Mouse (Mus musculus) MEL (cell line): ENCODE data around the gene Scrn3. TPM values are rescaled to one million over a fixed set of nuclear protein-coding genes. Genes with fewer than 3 reads are reported as not detected.

ENCODE experiments used
- DNase-seq: peaks from one replicate; pipeline ENCODE4 v3.0.0; 2011; ENCODE audit warnings: low read depth, low spot score
- H3K27ac ChIP-seq: 2 replicates; pipeline ENCODE4 v1.5.1; 2012; ENCODE audit warnings: low read depth, mild to moderate bottlenecking, control low read depth, low read length, moderate library complexity; ENCODE audit not compliant: control insufficient read depth
- H3K27me3 ChIP-seq, 2 experiments: fragments of 150-350 bp in 1 of 2; sonication (generic) in 1 of 2; 2 replicates each; pipeline ENCODE4 v1.6.1; 2012; ENCODE audit warnings: low read length in 2 of 2, mild to moderate bottlenecking in 2 of 2, improper control_type of control experiment in 1 of 2, moderate library complexity in 1 of 2; ENCODE audit not compliant: insufficient read depth in 2 of 2, control insufficient read depth in 1 of 2
- H3K36me3 ChIP-seq, 2 experiments: 2 replicates each; pipeline ENCODE4 v1.6.1; 2012 to 2014; ENCODE audit warnings: low read length in 2 of 2, improper control_type of control experiment in 1 of 2, inconsistent platforms in 1 of 2, mild to moderate bottlenecking in 1 of 2; ENCODE audit not compliant: insufficient read depth in 2 of 2, control insufficient read depth in 1 of 2
- H3K4me1 ChIP-seq, 2 experiments: fragments of 150-350 bp in 1 of 2; sonication (generic) in 1 of 2; 2 replicates each; pipeline ENCODE4 v1.6.1; 2012; ENCODE audit warnings: low read length in 2 of 2, improper control_type of control experiment in 1 of 2, mild to moderate bottlenecking in 1 of 2; ENCODE audit not compliant: insufficient read depth in 2 of 2, control insufficient read depth in 1 of 2
- H3K4me3 ChIP-seq, 2 experiments: fragments of 150-350 bp in 1 of 2; sonication (generic) in 1 of 2; 2 replicates each; pipeline ENCODE4 v1.5.1; 2012; ENCODE audit warnings: low read depth in 2 of 2, low read length in 2 of 2, mild to moderate bottlenecking in 2 of 2, moderate library complexity in 2 of 2, control low read depth in 1 of 2, improper control_type of control experiment in 1 of 2; ENCODE audit not compliant: control insufficient read depth in 1 of 2, insufficient read depth in 1 of 2
- H3K79me2 ChIP-seq: 2 replicates; pipeline ENCODE4 v1.6.1; 2012; ENCODE audit warnings: mild to moderate bottlenecking, low read length, moderate library complexity; ENCODE audit not compliant: control insufficient read depth, poor library complexity, insufficient read depth
- H3K9ac ChIP-seq: 2 replicates; pipeline ENCODE4 v1.6.1; 2012; ENCODE audit warnings: low read depth, mild to moderate bottlenecking, control low read depth, low read length, moderate library complexity; ENCODE audit not compliant: control insufficient read depth, poor library complexity, severe bottlenecking
- H3K9me3 ChIP-seq: fragments of 150-350 bp; sonication (generic); replicated peaks from 2 replicates; pipeline ENCODE4 v1.6.1; 2012; ENCODE audit warnings: mild to moderate bottlenecking, low read length, improper control_type of control experiment, moderate library complexity; ENCODE audit not compliant: insufficient read depth
- BHLHE40 ChIP-seq: IDR thresholded peaks from 2 replicates; pipeline ENCODE4 v1.6.1; 2012; ENCODE audit warnings: low read depth, mild to moderate bottlenecking, inconsistent platforms, low read length, improper control_type of control experiment, borderline replicate concordance
- CHD1 ChIP-seq: IDR thresholded peaks from 2 replicates; pipeline ENCODE4 v1.6.1; 2012; ENCODE audit warnings: low read depth, mild to moderate bottlenecking, inconsistent platforms, low read length, improper control_type of control experiment
- CHD2 ChIP-seq: IDR thresholded peaks from 2 replicates; pipeline ENCODE4 v1.6.1; 2011; ENCODE audit warnings: low read length, improper control_type of control experiment
- CTCF ChIP-seq, 3 experiments: IDR thresholded peaks in 2 of 3; conservative IDR thresholded peaks in 1 of 3; 2 replicates each; pipeline ENCODE4 v1.5.1; 2011 to 2012; ENCODE audit warnings: low read length in 3 of 3, low read depth in 2 of 3, mild to moderate bottlenecking in 2 of 3, improper control_type of control experiment in 1 of 3, inconsistent platforms in 1 of 3, mixed read lengths in 1 of 3, moderate library complexity in 1 of 3; ENCODE audit not compliant: control insufficient read depth in 1 of 3, insufficient read depth in 1 of 3, poor library complexity in 1 of 3, severe bottlenecking in 1 of 3
- E2F4 ChIP-seq: IDR thresholded peaks from 2 replicates; pipeline ENCODE4 v1.6.1; 2011; ENCODE audit warnings: low read depth, low read length, improper control_type of control experiment, borderline replicate concordance
- ELF1 ChIP-seq: IDR thresholded peaks from 2 replicates; pipeline ENCODE4 v1.6.1; 2014; ENCODE audit warnings: low read depth, mild to moderate bottlenecking, inconsistent platforms, low read length, improper control_type of control experiment, moderate library complexity
- ETS1 ChIP-seq: IDR thresholded peaks from 2 replicates; pipeline ENCODE4 v1.6.1; 2012; ENCODE audit warnings: low read depth, mild to moderate bottlenecking, inconsistent platforms, low read length, improper control_type of control experiment, moderate library complexity
- GABPA ChIP-seq: IDR thresholded peaks from 2 replicates; pipeline ENCODE4 v1.6.1; 2012; ENCODE audit warnings: low read depth, mild to moderate bottlenecking, inconsistent platforms, low read length, improper control_type of control experiment, moderate library complexity
- GATA1 ChIP-seq: IDR thresholded peaks from 2 replicates; pipeline ENCODE4 v1.6.1; 2011; ENCODE audit warnings: low read depth, low read length, improper control_type of control experiment
- JUND ChIP-seq: IDR thresholded peaks from 2 replicates; pipeline ENCODE4 v1.6.1; 2011; ENCODE audit warnings: low read depth, mild to moderate bottlenecking, improper control_type of control experiment, low read length
- MAX ChIP-seq: IDR thresholded peaks from 2 replicates; pipeline ENCODE4 v1.6.1; 2011; ENCODE audit warnings: low read length, improper control_type of control experiment
- MAZ ChIP-seq: IDR thresholded peaks from 2 replicates; pipeline ENCODE4 v1.6.1; 2012; ENCODE audit warnings: low read depth, mild to moderate bottlenecking, inconsistent platforms, low read length, improper control_type of control experiment
- MXI1 ChIP-seq: IDR thresholded peaks from 2 replicates; pipeline ENCODE4 v1.6.1; 2011; ENCODE audit warnings: mild to moderate bottlenecking, low read depth, low read length, improper control_type of control experiment
- MYB ChIP-seq: IDR thresholded peaks from 2 replicates; pipeline ENCODE4 v1.6.1; 2011; ENCODE audit warnings: mild to moderate bottlenecking, low read depth, low read length, improper control_type of control experiment
- MYC ChIP-seq: IDR thresholded peaks from 2 replicates; pipeline ENCODE4 v1.6.1; 2011; ENCODE audit warnings: low read depth, mild to moderate bottlenecking, low read length, improper control_type of control experiment, moderate library complexity
- NELFE ChIP-seq: IDR thresholded peaks from 2 replicates; pipeline ENCODE4 v1.6.1; 2011; ENCODE audit warnings: low read depth, low read length, improper control_type of control experiment
- NRF1 ChIP-seq: IDR thresholded peaks from 2 replicates; pipeline ENCODE4 v1.6.1; 2014; ENCODE audit warnings: low read depth, mild to moderate bottlenecking, inconsistent platforms, low read length, improper control_type of control experiment, moderate library complexity; ENCODE audit not compliant: poor library complexity, insufficient read depth, severe bottlenecking
- POLR2A ChIP-seq, 2 experiments: IDR thresholded peaks; 2 replicates each; pipeline ENCODE4 v1.6.1; 2011 to 2012; ENCODE audit warnings: low read length in 2 of 2, mild to moderate bottlenecking in 2 of 2, control low read depth in 1 of 2, improper control_type of control experiment in 1 of 2, low read depth in 1 of 2, moderate library complexity in 1 of 2; ENCODE audit not compliant: control insufficient read depth in 1 of 2, insufficient read depth in 1 of 2, poor library complexity in 1 of 2
- RCOR1 ChIP-seq: IDR thresholded peaks from 2 replicates; pipeline ENCODE4 v1.6.1; 2012; ENCODE audit warnings: low read depth, mild to moderate bottlenecking, inconsistent platforms, low read length, improper control_type of control experiment
- SIN3A ChIP-seq: IDR thresholded peaks from 2 replicates; pipeline ENCODE4 v1.6.1; 2012; ENCODE audit warnings: low read length, improper control_type of control experiment, inconsistent platforms
- TAL1 ChIP-seq: IDR thresholded peaks from 2 replicates; pipeline ENCODE4 v1.6.1; 2012; ENCODE audit warnings: mild to moderate bottlenecking, inconsistent platforms, low read length, moderate library complexity, mixed read lengths
- UBTF ChIP-seq: IDR thresholded peaks from 2 replicates; pipeline ENCODE4 v1.6.1; 2012; ENCODE audit warnings: low read depth, mild to moderate bottlenecking, inconsistent platforms, low read length, improper control_type of control experiment, moderate library complexity, borderline replicate concordance; ENCODE audit not compliant: insufficient read depth
- USF1 ChIP-seq: IDR thresholded peaks from 2 replicates; pipeline ENCODE4 v1.6.1; 2014; ENCODE audit warnings: low read depth, mild to moderate bottlenecking, inconsistent platforms, low read length, improper control_type of control experiment, moderate library complexity
- USF2 ChIP-seq, 2 experiments: IDR thresholded peaks; 2 replicates each; pipeline ENCODE4 v1.6.1; 2011 to 2012; ENCODE audit warnings: improper control_type of control experiment in 2 of 2, low read length in 2 of 2, borderline replicate concordance in 1 of 2, inconsistent platforms in 1 of 2, low read depth in 1 of 2, mild to moderate bottlenecking in 1 of 2; ENCODE audit not compliant: insufficient read depth in 1 of 2
- ZC3H11A ChIP-seq: IDR thresholded peaks from 2 replicates; pipeline ENCODE4 v1.6.1; 2012; ENCODE audit warnings: low read depth, mild to moderate bottlenecking, inconsistent platforms, low read length, improper control_type of control experiment
- ZKSCAN1 ChIP-seq: IDR thresholded peaks from 2 replicates; pipeline ENCODE4 v1.6.1; 2012; ENCODE audit warnings: low read depth, mild to moderate bottlenecking, inconsistent platforms, low read length, improper control_type of control experiment, moderate library complexity
- ZMIZ1 ChIP-seq: IDR thresholded peaks from 2 replicates; pipeline ENCODE4 v1.6.1; 2012; ENCODE audit warnings: low read depth, mild to moderate bottlenecking, inconsistent platforms, low read length, improper control_type of control experiment, moderate library complexity
- ZNF384 ChIP-seq: IDR thresholded peaks from 2 replicates; pipeline ENCODE4 v1.6.1; 2012; ENCODE audit warnings: low read depth, mild to moderate bottlenecking, inconsistent platforms, low read length, improper control_type of control experiment
- polyA plus RNA-seq, 2 experiments: library from polyadenylated mRNA; stranded (reverse) in 1 of 2; unstranded in 1 of 2; fragments of >175 nt in 1 of 2; fragments of >200 nt in 1 of 2; gene quantifications; 2 replicates each; pipeline versions ENCODE4 v1.2.1 to v1.2.4; 2012; ENCODE audit warnings: low replicate concordance in 2 of 2, low read depth in 1 of 2; ENCODE audit not compliant: insufficient read length in 2 of 2, insufficient read depth in 1 of 2, missing spikeins in 1 of 2
- total RNA-seq: library from RNA; depleted of rRNA; stranded (reverse); fragments of 300-350 nt; gene quantifications from 2 replicates; pipeline ENCODE4 v1.2.3, GENCODE M21; 2012

Gene Scrn3
- total and polyA plus RNA-seq, 3 experiments, result 3.2 to 7.7 TPM; not detected in 1

- peaks cover 2 to 3% of the 10 kb centered on the region in 2 experiments; a peak in 3 of 4 replicates for H3K27me3 ChIP-seq
- H3K27ac ChIP-seq, result no peak overlapping the region
- no peaks in the 10 kb centered on the region for H3K9me3 ChIP-seq
- H3K36me3 ChIP-seq, result peaks cover 0 to 8% of the 10 kb centered on the region in 2 experiments; a peak in 2 of 4 replicates
- peak overlapping the region; percentile 63 to 83 for H3K4me3 ChIP-seq
- peaks cover 0 to 3% of the 10 kb centered on the region in 2 experiments; a peak in 1 of 4 replicates for H3K4me1 ChIP-seq
- H3K79me2 ChIP-seq, result no peaks in the 10 kb centered on the region
- TF ChIP-seq POLR2A (IDR thresholded peaks at IDR 0.05; ENCODE audit: control insufficient read depth in 1 of 2, insufficient read depth in 1 of 2, low read depth in 1 of 2, low read length in 2 of 2, poor library complexity in 1 of 2) (no peak), E2F4 (no peak), MYC (no peak), GATA1 (no peak), NELFE (no peak), CHD1 (no peak), JUND (no peak), BHLHE40 (no peak), CHD2 (no peak), MYB (no peak), MAX (peak; percentile 64; the same call in 1 of the 2 replicates), UBTF (no peak), ZMIZ1 (no peak), MXI1 (peak; percentile 18; the same call in 1 of the 2 replicates), RCOR1 (no peak), ETS1 (no peak), TAL1 (no peak)
- TF ChIP-seq, all 39 proteins: peak for 2
- H3K9ac ChIP-seq, result peak overlapping the region; percentile 36
- DNase-seq, result no peak
Observed at GRCm38 (mm10) chr2:73385641-73386355, 73.4 kb downstream of the Scrn3 start.

- Histone ChIP-seq H3K27ac (peak within 1 kb of the TSS; percentile 50), H3K4me1 (peaks cover 0 to 3% of the 10 kb centered on the region in 2 experiments; a peak in 1 of 4 replicates), H3K9ac (peak within 1 kb of the TSS; percentile 70)
- TF ChIP-seq MAZ (0 out of 2 replicates have a peak, but pooled peaks have one; percentile 34), NRF1 (0 out of 2 replicates have a peak, but pooled peaks have one; percentile 11), ELF1 (peak; percentile 93), USF1 (no peak), ZMIZ1 (no peak), GABPA (no peak), ZKSCAN1 (no peak), E2F4 (no peak), USF2 (IDR thresholded peaks at IDR 0.05; ENCODE audit: borderline replicate concordance in 1 of 2, insufficient read depth in 1 of 2, low read depth in 1 of 2, low read length in 2 of 2) (no peak), CHD1 (no peak), MYB (no peak), CHD2 (no peak), CTCF (IDR thresholded peaks at IDR 0.05 in 2 of 3, conservative IDR thresholded peaks at IDR 0.05 in 1 of 3; ENCODE audit: control insufficient read depth in 1 of 3, insufficient read depth in 1 of 3, low read depth in 2 of 3, low read length in 3 of 3, poor library complexity in 1 of 3, severe bottlenecking in 1 of 3) (no peak), ZNF384 (no peak), SIN3A (0 out of 2 replicates have a peak, but pooled peaks have one; percentile 30), ZC3H11A (no peak), MYC (no peak), POLR2A (IDR thresholded peaks at IDR 0.05; ENCODE audit: control insufficient read depth in 1 of 2, insufficient read depth in 1 of 2, low read depth in 1 of 2, low read length in 2 of 2, poor library complexity in 1 of 2) (peak; percentile 56 to 75; a peak in 2 of 4 replicates)
Observed at GRCm38 (mm10) chr2:73386356-73387046, 74.1 kb downstream of the Scrn3 start, which contains the start of gene Gpr155. Gene Gpr155 (minus strand): TSS chr2:73386572.

More at GRCm38 (mm10) chr2:73386356-73387046, 74.1 kb downstream of the Scrn3 start, which contains the start of gene Gpr155:
- peak; percentile 98 for DNase-seq
- Histone ChIP-seq H3K36me3 (peaks cover 0 to 8% of the 10 kb centered on the region in 2 experiments; a peak in 2 of 4 replicates), H3K4me3 (peak within 1 kb of the TSS; percentile 77 to 83), H3K79me2 (no peaks in the 10 kb centered on the region), H3K27me3 (peaks cover 2 to 3% of the 10 kb centered on the region in 2 experiments; a peak in 3 of 4 replicates), H3K9me3 (no peaks in the 10 kb centered on the region)
